Mouse (Mus musculus) inflammation-experienced regulatory T-cells (primary cell): ENCODE measurements around the gene Gm5168. TPM values are rescaled to one million over a fixed set of nuclear protein-coding genes. Genes with fewer than 3 reads are reported as not detected.

ENCODE experiments used
- polyA plus RNA-seq, 2 experiments: library from polyadenylated mRNA; unstranded; fragments of 100-300 nt; shearing (Covaris generic); gene quantifications; one replicate each; pipeline ENCODE4 v1.2.1; 2017

Gene Gm5168
- polyA plus RNA-seq, result not detected

GRCm38 (mm10) chrX:26050941-26051340, at the start of gene Gm5168:
Gene Gm5168 (minus strand): TSS chrX:26051041.

Other genes with a start within 250 kb of the Gm5168 start
- gene Gm2012, start 180.3 kb upstream of the Gm5168 start, polyA plus RNA-seq, result not detected